Mouse (Mus musculus) lung, adult 2 months (tissue): Measurements from ENCODE around the gene Mast4.

Experiments used
- CTCF ChIP-seq: fragments of 200-500 bp; IDR thresholded peaks from 2 replicates; pipeline ENCODE4 v1.5.1; 2011; ENCODE audit warnings: mild to moderate bottlenecking, low read length, control low read depth; ENCODE audit not compliant: insufficient read depth
- POLR2A ChIP-seq: fragments of 200-500 bp; IDR thresholded peaks from 2 replicates; pipeline ENCODE4 v1.6.1; 2011; ENCODE audit warnings: low read depth, mild to moderate bottlenecking, control low read depth, low read length, borderline replicate concordance; ENCODE audit errors: extremely low read depth

DNA sequence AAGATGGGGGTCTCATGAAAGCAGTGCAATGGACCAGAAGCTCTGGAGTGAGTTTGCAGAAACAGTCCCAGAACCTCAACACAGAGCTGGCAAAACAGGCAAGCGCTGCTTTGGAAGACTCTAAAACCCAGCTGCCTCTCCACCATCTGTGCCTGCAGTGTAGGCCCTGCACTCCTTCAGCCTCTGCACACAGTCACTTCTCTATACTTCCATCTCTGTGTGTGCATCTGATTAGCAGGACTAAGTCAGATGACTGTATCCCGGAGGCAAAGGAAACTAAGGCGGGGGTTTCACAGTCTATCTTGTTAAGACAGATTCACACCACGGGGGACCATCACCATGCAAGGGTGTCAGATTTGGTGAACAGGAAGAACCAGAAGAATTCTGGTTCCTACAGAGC is 6.7 kb upstream of the Mast4 start:
- TF ChIP-seq CTCF: no peak
- no peak for TF ChIP-seq POLR2A
